Mouse (Mus musculus) right cerebral cortex, postnatal 4 days (tissue): ENCODE results near the gene Fxr1.
"Not testable (repeated sequence)": the region's sequence is repeated elsewhere in the genome, so short reads cannot be mapped to it uniquely, and the experiment has no call there.

ENCODE experiments used
- DNase-seq: peaks from one replicate; pipeline ENCODE4 v3.0.0-alpha.2; 2022

The Fxr1 gene

GRCm38 (mm10) chr3:34068943-34069342 is 49.2 kb downstream of the Fxr1 start:
- not testable (repeated sequence) for DNase-seq

DNA sequence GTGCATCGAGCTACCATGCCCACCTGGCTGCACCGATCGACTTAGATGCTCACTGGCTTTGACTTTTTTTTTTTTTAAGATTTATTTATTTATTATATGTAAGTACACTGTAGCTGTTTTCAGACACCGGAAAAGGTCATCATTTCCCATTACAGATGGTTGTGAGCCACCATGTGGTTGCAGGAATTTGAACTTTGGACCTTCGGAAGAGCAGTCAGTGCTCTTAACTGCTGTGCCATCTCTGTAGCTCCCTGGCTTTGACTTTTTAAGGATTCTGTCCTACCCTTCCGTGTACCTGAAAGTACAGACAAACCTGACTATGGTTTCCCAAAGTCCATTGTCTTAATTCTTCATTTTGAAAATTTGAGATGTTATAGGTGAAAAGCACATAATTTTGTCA is 53.0 kb downstream of the Fxr1 start:
- DNase-seq, result no peak

- DNase-seq, result no peak
These were observed 56.5 kb downstream of the Fxr1 start for GRCm38 (mm10) chr3:34076058-34076759.

- peak; percentile 87 for DNase-seq
These were observed 61.3 kb downstream of the Fxr1 start, which contains the start of gene Dnajc19 for GRCm38 (mm10) chr3:34080900-34081662. Dnajc19 (minus strand) TSS chr3:34081321.

GRCm38 (mm10) chr3:34081929-34082328 is 62.2 kb downstream of the Fxr1 start:
- DNase-seq, result no peak

DNA sequence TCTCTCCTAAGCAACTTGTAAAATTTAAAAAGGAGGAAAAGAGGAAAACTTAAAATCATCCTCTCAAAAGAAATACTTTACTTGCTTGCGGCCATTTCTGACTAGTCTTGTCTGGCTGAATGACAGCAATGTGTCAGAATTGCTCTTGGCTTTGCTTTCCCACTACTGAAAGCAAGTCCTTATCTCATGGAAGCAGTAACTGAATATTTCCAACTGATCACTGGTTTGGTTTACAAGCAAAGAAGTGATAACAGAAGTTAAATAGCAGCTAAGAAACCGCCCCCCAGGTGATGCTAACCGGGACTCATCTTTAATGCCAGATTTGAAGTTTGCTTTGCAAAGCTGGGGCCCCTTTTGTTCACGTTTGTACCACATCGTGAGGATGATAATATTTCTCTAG is 63.9 kb downstream of the Fxr1 start:
- no peak for DNase-seq

DNA sequence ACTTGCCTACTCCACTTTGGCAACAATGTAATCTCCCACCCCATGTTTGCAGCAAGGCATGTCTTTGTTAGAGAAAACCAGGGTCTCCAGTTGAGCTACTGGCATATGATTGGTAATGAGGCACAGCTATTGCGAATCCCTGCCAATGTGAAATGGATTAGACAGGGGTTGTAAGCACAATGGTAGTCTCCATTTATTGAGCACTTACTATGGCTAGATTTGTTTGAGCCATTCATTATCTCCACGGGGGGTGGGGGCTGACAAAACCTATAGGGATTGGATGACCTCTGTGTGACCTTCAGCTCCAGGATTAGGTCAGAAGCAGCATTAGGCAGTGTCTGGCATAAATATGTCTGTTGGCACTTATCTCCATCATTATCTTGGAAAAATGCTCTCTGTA is 83.1 kb downstream of the Fxr1 start:
- no peak for DNase-seq

- no peak for DNase-seq
These were observed 84.3 kb downstream of the Fxr1 start for GRCm38 (mm10) chr3:34103902-34104672.

- no peak for DNase-seq
These were observed 86.7 kb downstream of the Fxr1 start for GRCm38 (mm10) chr3:34106421-34106820.

DNA sequence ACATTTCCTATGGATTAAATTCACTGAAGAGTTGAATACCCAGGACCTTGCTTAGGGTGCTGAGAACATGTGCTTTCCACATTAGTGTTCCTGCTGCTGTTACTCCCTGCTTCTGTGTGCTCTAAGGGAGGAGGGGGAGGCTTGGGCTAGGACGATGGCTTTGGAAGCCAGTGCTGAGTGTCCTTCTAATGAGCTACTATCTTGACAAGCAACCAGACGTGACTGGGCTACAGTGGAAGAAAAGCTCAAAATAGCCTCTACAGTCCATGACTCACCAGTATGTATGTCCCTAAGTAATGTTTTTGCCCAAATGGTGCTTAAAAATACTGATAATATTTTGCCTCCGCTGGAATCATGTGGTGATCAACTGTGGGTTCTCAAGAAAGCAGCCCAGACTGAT is 87.9 kb downstream of the Fxr1 start:
- DNase-seq, result no peak

DNA sequence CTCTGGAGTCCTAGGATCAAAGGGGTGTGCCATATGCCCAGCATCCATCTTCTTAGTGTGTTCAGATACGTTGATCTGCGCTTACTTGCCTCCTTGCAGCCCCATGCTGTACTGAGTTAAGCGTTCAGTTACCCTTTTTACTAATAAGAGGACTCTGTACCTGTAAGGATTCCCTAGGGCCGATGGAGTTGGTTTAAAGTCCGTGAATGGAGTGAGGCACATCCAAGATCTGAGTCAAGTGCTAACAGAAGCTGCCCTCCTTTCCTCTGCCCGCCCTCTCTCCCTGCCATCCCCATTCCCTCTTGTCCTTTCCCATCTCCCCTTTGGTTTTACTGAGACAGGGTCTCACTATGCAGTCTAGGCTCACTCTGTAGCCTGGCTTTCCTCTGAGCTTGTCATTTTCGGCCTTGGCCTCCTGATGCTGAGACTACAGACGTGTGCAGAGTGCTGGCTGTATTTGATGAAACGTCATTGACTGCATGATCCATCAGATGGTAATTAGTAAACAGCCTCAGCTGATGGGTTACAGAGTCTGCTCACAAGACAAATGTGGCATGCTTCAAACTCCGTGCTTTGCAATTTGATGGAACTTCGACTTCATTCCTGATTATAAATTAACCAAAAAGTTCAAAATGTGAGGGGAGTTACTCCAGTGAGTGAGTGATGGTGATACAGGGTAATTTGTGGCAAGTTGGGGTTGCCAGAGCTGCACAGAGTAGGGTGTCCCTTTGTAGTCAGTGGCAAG is 92.4 kb downstream of the Fxr1 start:
- DNase-seq, result no peak

GRCm38 (mm10) chr3:34115806-34116205 is 96.1 kb downstream of the Fxr1 start:
- DNase-seq, result no peak

DNA sequence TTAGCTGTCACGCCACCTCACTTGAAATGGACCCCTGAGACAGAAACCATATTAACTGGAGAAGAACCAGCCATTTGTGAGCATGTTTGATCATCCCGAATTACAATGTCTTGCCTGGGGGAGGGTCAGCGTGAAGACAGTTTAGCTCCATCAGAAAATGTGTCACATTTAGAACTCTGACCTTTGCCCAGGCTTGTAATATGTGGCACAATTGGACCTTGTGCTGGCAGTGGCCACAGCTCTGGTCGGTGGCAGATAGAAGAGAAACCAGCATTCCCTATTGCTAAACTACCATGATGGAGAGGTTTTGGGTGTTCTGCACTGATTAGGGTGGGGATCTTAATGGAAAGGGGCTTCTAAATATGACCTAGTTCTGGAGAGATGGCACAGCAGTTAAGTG is 100.1 kb downstream of the Fxr1 start:
- no peak for DNase-seq
